Mouse (Mus musculus): Measurements from ENCODE around the gene Zpr1.

The Zpr1 gene

GRCm38 (mm10) chr9:46329801-46330585 lies 57.1 kb downstream of the Zpr1 start:
- no peak for DNase-seq

- no peak for DNase-seq
Measured at GRCm38 (mm10) chr9:46330586-46330895, 57.7 kb downstream of the Zpr1 start.

- DNase-seq, result no peak
Measured at GRCm38 (mm10) chr9:46331301-46331700, 58.4 kb downstream of the Zpr1 start.
